Mouse (Mus musculus): ENCODE data around the gene Aldh16a1.

- TF ChIP-seq POLR2A (IDR thresholded peaks at IDR 0.05; ENCODE audit: low read depth, low read length) (no peak), CTCF (conservative IDR thresholded peaks at IDR 0.05; ENCODE audit: insufficient read depth, insufficient read length, low read depth, low read length) (no peak)
Observed at GRCm38 (mm10) chr7:45202654-45203053, 48.3 kb upstream of the Aldh16a1 start.

Measured in kidney, adult 2 months (tissue).